Mouse (Mus musculus) forebrain, embryonic 16.5 days (tissue): Measurements from ENCODE around the gene Dusp15. TPM values are rescaled to one million over a fixed set of nuclear protein-coding genes. Genes with fewer than 3 reads are reported as not detected.

Experiments used
- ATAC-seq: fragments of 200-750 bp; cut with Nextera tagmentation; 2 replicates; pipeline ENCODE4 v1.8.0; 2017; ENCODE audit warnings: mild to moderate bottlenecking, moderate library complexity
- H3K27ac ChIP-seq: fragments of 300-500 bp; sonication (generic); 2 replicates; pipeline ENCODE4 v1.5.1; 2014; ENCODE audit warnings: low read length, control low read depth
- H3K27me3 ChIP-seq: fragments of 300-500 bp; sonication (generic); replicated peaks from 2 replicates; pipeline ENCODE4 v1.6.1; 2014; ENCODE audit warnings: low read length; ENCODE audit not compliant: control insufficient read depth, insufficient read depth
- H3K36me3 ChIP-seq: fragments of 300-500 bp; sonication (generic); 2 replicates; pipeline ENCODE4 v1.6.1; 2014; ENCODE audit not compliant: control insufficient read depth, insufficient read depth
- H3K4me1 ChIP-seq: fragments of 300-500 bp; sonication (generic); replicated peaks from 2 replicates; pipeline ENCODE4 v1.6.1; 2014; ENCODE audit warnings: low read length; ENCODE audit not compliant: control insufficient read depth, insufficient read depth
- H3K4me2 ChIP-seq: fragments of 300-500 bp; sonication (generic); 2 replicates; pipeline ENCODE4 v1.6.1; 2014; ENCODE audit warnings: mild to moderate bottlenecking, low read length, control low read depth
- H3K4me3 ChIP-seq: fragments of 300-500 bp; sonication (generic); replicated peaks from 2 replicates; pipeline ENCODE4 v1.5.1; 2014; ENCODE audit warnings: mild to moderate bottlenecking, low read length, control low read depth
- H3K9ac ChIP-seq: fragments of 300-500 bp; sonication (generic); replicated peaks from 2 replicates; pipeline ENCODE4 v1.6.1; 2014; ENCODE audit warnings: low read depth, low read length, control low read depth
- H3K9me3 ChIP-seq: fragments of 300-500 bp; sonication (generic); 2 replicates; pipeline ENCODE4 v1.6.1; 2016; ENCODE audit warnings: low read length; ENCODE audit not compliant: control insufficient read depth
- WGBS: fragments of 180-500 bp; shearing (Covaris S2); extraction: QIAGEN DNeasy Blood & Tissue Kit; methylation state at CpG from one replicate; pipeline ENCODE4 v1.1.7; 2014; 5-methylcytosine and 5-hydroxymethylcytosine counted together
- polyA plus RNA-seq: library from polyadenylated mRNA; unstranded; fragments of >200 nt; fragmentation: Nextera tagmentation; extraction: Ambion mirVana; gene quantifications from 2 replicates; pipeline ENCODE4 v1.2.1, GENCODE M21; 2015

The Dusp15 gene
- polyA plus RNA-seq, 1 experiment from 2014 or later: 8.6 TPM

DNA sequence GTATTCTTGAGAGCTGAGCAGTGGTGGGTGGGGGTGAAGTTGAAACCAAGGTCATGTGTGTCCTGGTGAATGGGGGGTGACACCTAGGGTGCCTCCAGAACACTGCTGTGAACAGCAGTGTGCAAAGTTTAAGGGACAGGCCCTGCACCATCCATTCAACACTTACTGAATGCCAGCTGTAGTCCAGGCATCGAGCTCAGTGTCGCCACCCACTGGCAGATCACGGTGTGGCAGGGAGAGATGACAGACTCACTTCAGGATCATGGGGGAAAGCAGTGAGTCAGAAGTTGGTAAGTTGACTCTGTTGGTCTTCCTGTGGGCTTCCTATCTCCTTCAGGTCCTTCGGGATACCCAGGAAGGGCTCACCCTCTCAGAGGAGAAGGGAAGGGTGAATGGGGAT is 11.7 kb downstream of the Dusp15 start:
- Histone ChIP-seq H3K27ac (no peak overlapping the region), H3K4me2 (no peak overlapping the region), H3K9me3 (no peaks in the 10 kb centered on the region), H3K27me3 (peaks cover 45% of the 10 kb centered on the region), H3K4me3 (no peak overlapping the region), H3K9ac (no peak overlapping the region), H3K36me3 (no peaks in the 10 kb centered on the region), H3K4me1 (peaks cover 12% of the 10 kb centered on the region)
- ATAC-seq: no peak
- 15% methylated on average over 4 of the region's 4 CpGs for WGBS

- Histone ChIP-seq H3K36me3 (no peaks in the 10 kb centered on the region), H3K9me3 (no peaks in the 10 kb centered on the region), H3K4me3 (no peak overlapping the region), H3K27ac (no peak overlapping the region), H3K27me3 (0 out of 2 replicates have a peak, but pooled peaks cover 3% of the 10 kb centered on the region), H3K4me1 (no peaks in the 10 kb centered on the region), H3K9ac (no peak overlapping the region), H3K4me2 (no peak overlapping the region)
- no peak for ATAC-seq
- 32% methylated on average over 4 of the region's 5 CpGs for WGBS
Observed at GRCm38 (mm10) chr2:152933614-152934013, 17.9 kb downstream of the Dusp15 start.

- Histone ChIP-seq H3K4me2 (no peak within 1 kb of the TSS), H3K27ac (no peak within 1 kb of the TSS), H3K4me3 (no peak within 1 kb of the TSS), H3K27me3 (0 out of 2 replicates have a peak, but pooled peaks cover 3% of the 10 kb centered on the region), H3K9ac (no peak within 1 kb of the TSS), H3K4me1 (no peaks in the 10 kb centered on the region), H3K36me3 (no peaks in the 10 kb centered on the region), H3K9me3 (no peaks in the 10 kb centered on the region)
- 33% methylated on average over 9 of the region's 9 CpGs for WGBS
- no peak for ATAC-seq
Observed at GRCm38 (mm10) chr2:152933048-152933447, 18.4 kb downstream of the Dusp15 start, which contains the start of gene Foxs1. Gene Foxs1, minus strand, starts transcription at chr2:152933208.

- no peaks in the 10 kb centered on the region for H3K36me3 ChIP-seq
- no peak for ATAC-seq
- no peak overlapping the region for H3K4me3 ChIP-seq
- 79% methylated on average over 11 of the region's 12 CpGs for WGBS
- H3K9ac ChIP-seq: no peak overlapping the region
- H3K27me3 ChIP-seq: 0 out of 2 replicates have a peak, but pooled peaks cover 3% of the 10 kb centered on the region
- H3K9me3 ChIP-seq: no peaks in the 10 kb centered on the region
- H3K27ac ChIP-seq: no peak overlapping the region
- H3K4me2 ChIP-seq: no peak overlapping the region
- no peaks in the 10 kb centered on the region for H3K4me1 ChIP-seq
Observed at GRCm38 (mm10) chr2:152931456-152932160, 19.9 kb downstream of the Dusp15 start.

DNA sequence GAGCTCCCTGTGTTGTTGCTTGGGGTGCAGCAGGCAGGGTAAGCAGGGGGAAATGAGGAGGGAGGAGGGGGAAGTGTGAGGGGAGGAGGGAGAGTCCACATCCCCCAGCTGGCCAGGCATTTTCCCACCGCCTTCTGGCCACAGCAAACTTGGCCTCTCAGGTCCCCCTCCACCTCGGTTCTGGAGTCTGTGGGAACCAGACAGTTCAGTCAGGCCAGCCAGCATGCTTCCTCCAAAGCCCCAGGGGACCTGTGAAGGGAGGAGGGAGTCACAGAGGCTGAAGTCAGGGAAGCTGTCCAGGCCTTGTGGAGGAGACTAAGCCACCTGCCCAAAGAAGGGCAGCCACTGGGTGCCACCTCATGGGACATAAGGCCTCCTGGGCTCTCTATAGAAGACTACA is 21.2 kb downstream of the Dusp15 start:
- ATAC-seq: no peak
- no peak overlapping the region for H3K9ac ChIP-seq
- no peaks in the 10 kb centered on the region for H3K36me3 ChIP-seq
- no peaks in the 10 kb centered on the region for H3K4me1 ChIP-seq
- no peaks in the 10 kb centered on the region for H3K9me3 ChIP-seq
- no peak overlapping the region for H3K4me3 ChIP-seq
- H3K27me3 ChIP-seq: no peaks in the 10 kb centered on the region
- no peak overlapping the region for H3K27ac ChIP-seq
- H3K4me2 ChIP-seq: no peak overlapping the region
- whole genome bisulfite sequencing: 40% methylated on average over 2 of the region's 2 CpGs

GRCm38 (mm10) chr2:152928988-152929370 is 22.5 kb downstream of the Dusp15 start:
- H3K4me1 ChIP-seq: no peaks in the 10 kb centered on the region
- WGBS: 78% methylated on average over 3 of the region's 3 CpGs
- H3K27ac ChIP-seq: no peak overlapping the region
- no peaks in the 10 kb centered on the region for H3K27me3 ChIP-seq
- H3K9me3 ChIP-seq: no peaks in the 10 kb centered on the region
- H3K36me3 ChIP-seq: no peaks in the 10 kb centered on the region
- ATAC-seq: no peak
- no peak overlapping the region for H3K9ac ChIP-seq
- H3K4me2 ChIP-seq: no peak overlapping the region
- no peak overlapping the region for H3K4me3 ChIP-seq

DNA sequence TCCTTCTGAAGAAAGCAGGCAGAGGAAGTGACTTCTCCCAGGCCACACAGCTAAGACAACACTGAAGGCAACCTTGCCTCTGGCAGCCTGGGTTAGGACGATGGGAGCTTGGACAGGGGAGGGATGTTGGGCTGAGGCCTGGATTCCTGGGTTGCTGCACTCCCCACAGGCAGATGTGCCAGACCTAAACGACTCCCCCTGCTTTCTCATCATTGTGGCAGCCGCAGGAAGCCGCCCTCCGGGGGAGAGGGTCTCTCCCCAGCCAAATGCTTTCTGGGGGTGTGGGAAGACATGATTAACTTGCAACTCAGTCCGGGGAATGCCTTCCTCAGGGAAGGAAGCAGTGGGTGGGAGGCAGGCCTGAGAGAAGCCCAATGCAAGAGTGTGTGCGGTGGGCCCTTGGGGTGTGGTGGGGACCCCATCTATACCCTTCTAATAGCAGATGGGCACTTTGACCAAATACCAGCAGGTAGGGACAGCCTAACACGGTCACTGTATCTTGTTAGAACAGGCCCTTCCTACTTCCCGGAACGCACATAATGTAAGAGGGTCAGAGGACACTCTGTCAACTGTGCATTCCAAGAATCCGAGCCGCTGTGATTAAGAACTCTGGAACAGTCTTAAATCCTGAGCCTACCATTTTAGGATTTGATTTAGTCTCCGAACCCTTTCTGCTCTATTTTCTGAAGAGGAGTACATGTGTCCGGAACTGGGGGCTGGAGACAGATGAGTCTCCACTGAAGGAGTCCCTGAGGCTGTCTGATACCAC is 23.1 kb downstream of the Dusp15 start:
- Histone ChIP-seq H3K4me3 (no peak overlapping the region), H3K27ac (no peak overlapping the region), H3K4me2 (no peak overlapping the region)

DNA sequence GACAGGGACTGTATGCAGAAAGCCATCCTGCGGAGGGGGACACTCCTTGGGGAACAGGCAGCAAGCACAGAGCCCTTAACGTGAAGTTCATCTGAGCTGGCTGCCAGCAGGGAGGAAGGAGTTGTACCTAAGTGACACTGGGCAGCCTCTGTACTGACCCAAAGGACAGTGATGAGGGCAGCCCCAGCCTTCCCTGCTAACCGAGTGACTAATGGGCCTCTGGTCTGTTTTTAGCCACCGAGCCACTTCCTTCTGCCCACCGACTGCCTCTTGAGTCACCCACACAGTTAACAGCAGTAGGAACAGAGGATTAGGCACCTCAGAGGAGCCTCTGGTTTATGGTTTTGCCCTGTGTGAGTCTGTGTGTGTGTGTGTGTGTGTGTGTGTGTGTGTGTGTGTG is 24.1 kb downstream of the Dusp15 start:
- 80% methylated on average over 5 of the region's 5 CpGs for WGBS

More for the DNA sequence above, 23.1 kb downstream of the Dusp15 start:
- no peak for ATAC-seq
- 52% methylated on average over 14 of the region's 14 CpGs for WGBS
- Histone ChIP-seq H3K9me3 (no peaks in the 10 kb centered on the region), H3K27me3 (no peaks in the 10 kb centered on the region), H3K9ac (no peak overlapping the region), H3K4me1 (peaks cover 4% of the 10 kb centered on the region), H3K36me3 (no peaks in the 10 kb centered on the region)

GRCm38 (mm10) chr2:152926896-152927295 is 24.6 kb downstream of the Dusp15 start:
- WGBS: 84% methylated on average over 9 of the region's 9 CpGs
- H3K27ac ChIP-seq: no peak overlapping the region

More for the DNA sequence above, 24.1 kb downstream of the Dusp15 start:
- H3K36me3 ChIP-seq: no peaks in the 10 kb centered on the region
- no peak overlapping the region for H3K9ac ChIP-seq
- H3K4me3 ChIP-seq: no peak overlapping the region
- ATAC-seq: no peak
- H3K27ac ChIP-seq: no peak overlapping the region
- peaks cover 4% of the 10 kb centered on the region for H3K4me1 ChIP-seq
- H3K9me3 ChIP-seq: no peaks in the 10 kb centered on the region
- no peaks in the 10 kb centered on the region for H3K27me3 ChIP-seq
- no peak overlapping the region for H3K4me2 ChIP-seq

More at GRCm38 (mm10) chr2:152926896-152927295, 24.6 kb downstream of the Dusp15 start:
- no peak for ATAC-seq
- Histone ChIP-seq H3K4me3 (no peak overlapping the region), H3K9me3 (no peaks in the 10 kb centered on the region), H3K9ac (no peak overlapping the region), H3K4me2 (no peak overlapping the region), H3K36me3 (no peaks in the 10 kb centered on the region), H3K27me3 (no peaks in the 10 kb centered on the region), H3K4me1 (peaks cover 4% of the 10 kb centered on the region)
